Mouse (Mus musculus): Measurements from ENCODE around the gene Scaf4. TPM values are rescaled to one million over a fixed set of nuclear protein-coding genes. Genes with fewer than 3 reads are reported as not detected.
"Not testable (repeated sequence)": the region's sequence is repeated elsewhere in the genome, so short reads cannot be mapped to it uniquely, and the experiment has no call there.

Gene Scaf4
- polyA plus RNA-seq, 1 experiment from 2014 or later: 22.1 TPM

- no peak for DNase-seq (ENCODE audit: low spot score)
Observed at GRCm38 (mm10) chr16:90291675-90292074, 7.4 kb upstream of the Scaf4 start.

GRCm38 (mm10) chr16:90290962-90291361 is 6.7 kb upstream of the Scaf4 start:
- no peak for DNase-seq (ENCODE audit: low spot score)

- no peak for DNase-seq (ENCODE audit: low spot score)
Observed at GRCm38 (mm10) chr16:90284916-90285315, 613 bp upstream of the Scaf4 start.

GRCm38 (mm10) chr16:90283266-90283904 is 918 bp downstream of the Scaf4 start:
- DNase-seq (ENCODE audit: low spot score): peak; percentile 28

GRCm38 (mm10) chr16:90282620-90283265 is 1.6 kb downstream of the Scaf4 start:
- peak; percentile 13 for DNase-seq (ENCODE audit: low spot score)

- DNase-seq (ENCODE audit: low spot score): no peak
Observed at GRCm38 (mm10) chr16:90281406-90281805, 2.9 kb downstream of the Scaf4 start.

- no peak for DNase-seq (ENCODE audit: low spot score)
Observed at GRCm38 (mm10) chr16:90280989-90281388, 3.3 kb downstream of the Scaf4 start.

GRCm38 (mm10) chr16:90280515-90280914 is 3.8 kb downstream of the Scaf4 start:
- DNase-seq (ENCODE audit: low spot score): no peak

GRCm38 (mm10) chr16:90279058-90279457 is 5.2 kb downstream of the Scaf4 start:
- peak; percentile 25 for DNase-seq (ENCODE audit: low spot score)

- DNase-seq (ENCODE audit: low spot score): peak; percentile 16
Observed at GRCm38 (mm10) chr16:90275521-90275920, 8.8 kb downstream of the Scaf4 start.

GRCm38 (mm10) chr16:90266581-90266980 is 17.7 kb downstream of the Scaf4 start:
- no peak for DNase-seq (ENCODE audit: low spot score)

- DNase-seq (ENCODE audit: low spot score): no peak
Observed at GRCm38 (mm10) chr16:90265106-90265505, 19.2 kb downstream of the Scaf4 start.

GRCm38 (mm10) chr16:90264021-90264420 is 20.3 kb downstream of the Scaf4 start:
- no peak for DNase-seq (ENCODE audit: low spot score)

GRCm38 (mm10) chr16:90261791-90262190 is 22.5 kb downstream of the Scaf4 start:
- no peak for DNase-seq (ENCODE audit: low spot score)

GRCm38 (mm10) chr16:90260097-90260496 is 24.2 kb downstream of the Scaf4 start:
- no peak for DNase-seq (ENCODE audit: low spot score)

GRCm38 (mm10) chr16:90259623-90260022 is 24.7 kb downstream of the Scaf4 start:
- DNase-seq (ENCODE audit: low spot score): no peak

- DNase-seq (ENCODE audit: low spot score): no peak
Observed at GRCm38 (mm10) chr16:90258950-90259349, 25.4 kb downstream of the Scaf4 start.

GRCm38 (mm10) chr16:90252521-90252920 is 31.8 kb downstream of the Scaf4 start:
- no peak for DNase-seq (ENCODE audit: low spot score)

- DNase-seq (ENCODE audit: low spot score): not testable (repeated sequence)
Observed at GRCm38 (mm10) chr16:90251256-90251655, 33.0 kb downstream of the Scaf4 start.

GRCm38 (mm10) chr16:90250099-90250498 is 34.2 kb downstream of the Scaf4 start:
- no peak for DNase-seq (ENCODE audit: low spot score)

GRCm38 (mm10) chr16:90242426-90243304 is 41.6 kb downstream of the Scaf4 start:
- DNase-seq (ENCODE audit: low spot score): no peak

- no peak for DNase-seq (ENCODE audit: low spot score)
Observed at GRCm38 (mm10) chr16:90241875-90242274, 42.4 kb downstream of the Scaf4 start.
